Mouse (Mus musculus) left cerebral cortex, postnatal 4 days (tissue): ENCODE measurements at regions not wholly inside any gene's neighbourhood (a gene's known extent, or its start where the extent isn't known, plus 50 kb on each side); places are given as distances from the start of the nearest gene placed in this dataset.

Experiments used
- DNase-seq: peaks from one replicate; pipeline ENCODE4 v3.0.0-alpha.2; 2022
- intact Hi-C: fragments of 180-260 bp; cut with DNase I; formaldehyde crosslinking; loops from one replicate; pipeline ENCODE4 v1.15.1; 2025

- intact Hi-C loops: no loop called here
- no peak for DNase-seq
Measured at GRCm38 (mm10) chr7:90030486-90031250, 49.9 kb upstream of the Eed start.

- no peak for DNase-seq
- intact Hi-C loops: no loop called here
Measured at GRCm38 (mm10) chr7:90033086-90033485, 52.3 kb upstream of the Eed start.

- DNase-seq: no peak
- intact Hi-C loops: no loop called here
Measured at GRCm38 (mm10) chr7:90033640-90034312, 53.0 kb upstream of the Eed start.

GRCm38 (mm10) chr7:90034498-90034897 is 53.7 kb upstream of the Eed start:
- intact Hi-C loops: no loop called here
- no peak for DNase-seq

- no peak for DNase-seq
- intact Hi-C loops: no loop called here
Measured at GRCm38 (mm10) chr7:90035396-90035795, 54.6 kb upstream of the Eed start.

GRCm38 (mm10) chr7:90037736-90038135 is 57.0 kb upstream of the Eed start:
- intact Hi-C loops: no loop called here
- DNase-seq: no peak

- intact Hi-C loops: no loop called here
- no peak for DNase-seq
Measured at GRCm38 (mm10) chr7:90039504-90039903, 58.7 kb upstream of the Eed start.

- DNase-seq: no peak
Measured at GRCm38 (mm10) chr7:90040581-90041340, 60.0 kb upstream of the Eed start.

GRCm38 (mm10) chr7:90041565-90042024 is 60.8 kb upstream of the Eed start:
- DNase-seq: no peak
- intact Hi-C loops: no loop called here

More at GRCm38 (mm10) chr7:90040581-90041340, 60.0 kb upstream of the Eed start:
- intact Hi-C loops: no loop called here

GRCm38 (mm10) chr7:90042364-90042763 is 61.6 kb upstream of the Eed start:
- DNase-seq: no peak
- intact Hi-C loops: no loop called here

GRCm38 (mm10) chr7:90043526-90043925 is 62.7 kb upstream of the Eed start:
- DNase-seq: no peak
- intact Hi-C loops: no loop called here

GRCm38 (mm10) chr7:90044100-90044698 is 63.4 kb upstream of the Eed start:
- intact Hi-C loops: no loop called here
- no peak for DNase-seq

- intact Hi-C loops: no loop called here
- no peak for DNase-seq
Measured at GRCm38 (mm10) chr7:90045208-90045800, 64.5 kb upstream of the Eed start.

- no peak for DNase-seq
Measured at GRCm38 (mm10) chr7:90046228-90046627, 65.4 kb upstream of the Eed start.

GRCm38 (mm10) chr7:90046862-90047261 is 66.1 kb upstream of the Eed start:
- DNase-seq: no peak
- intact Hi-C loops: no loop called here

More at GRCm38 (mm10) chr7:90046228-90046627, 65.4 kb upstream of the Eed start:
- intact Hi-C loops: no loop called here

- DNase-seq: peak; percentile 19
- intact Hi-C loops: no loop called here
Measured at GRCm38 (mm10) chr7:90048401-90049307, 67.9 kb upstream of the Eed start.

GRCm38 (mm10) chr7:90049831-90050237 is 69.1 kb upstream of the Eed start:
- DNase-seq: no peak
- intact Hi-C loops: no loop called here

- peak; percentile 57 for DNase-seq
- intact Hi-C loops: no loop called here
Measured at GRCm38 (mm10) chr7:90054795-90055511, 74.2 kb upstream of the Eed start.

GRCm38 (mm10) chr7:90057947-90058346 is 72.1 kb upstream of the Picalm start:
- intact Hi-C loops: no loop called here
- DNase-seq: no peak
